Mouse (Mus musculus): ENCODE measurements around the gene Ugt2b38.
"Not testable (repeated sequence)": the region's sequence is repeated elsewhere in the genome, so short reads cannot be mapped to it uniquely, and the experiment has no call there.

Gene Ugt2b38

DNA sequence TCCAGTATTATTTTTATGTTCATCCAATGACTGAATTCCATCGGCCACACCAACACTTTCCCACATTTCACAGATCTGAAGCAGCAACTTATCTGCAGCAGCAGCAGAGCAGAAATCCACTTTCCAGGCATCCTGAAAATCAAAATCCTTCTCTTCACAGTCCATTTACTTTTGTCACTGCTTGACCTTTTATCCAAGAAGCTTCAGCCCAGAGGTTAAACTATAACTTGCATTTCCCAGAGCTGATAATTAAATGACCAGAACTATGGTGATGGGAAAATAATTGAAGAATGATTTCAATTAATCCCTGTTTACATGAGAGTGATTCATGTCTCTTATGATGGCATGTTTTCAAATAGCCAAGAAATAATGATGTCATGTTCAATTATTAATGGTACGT, at the start of gene Ugt2b38:
TSS of gene Ugt2b38 (minus strand) at position 163 of the 400 bp plus-strand sequence.
- not testable (repeated sequence) for DNase-seq

- DNase-seq: no peak
Observed at GRCm38 (mm10) chr5:87458810-87459209, 34.8 kb upstream of the Ugt2b38 start.

GRCm38 (mm10) chr5:87457701-87458100, 33.7 kb upstream of the Ugt2b38 start:
- no peak for DNase-seq

GRCm38 (mm10) chr5:87456216-87456850, 32.3 kb upstream of the Ugt2b38 start:
- no peak for DNase-seq

DNA sequence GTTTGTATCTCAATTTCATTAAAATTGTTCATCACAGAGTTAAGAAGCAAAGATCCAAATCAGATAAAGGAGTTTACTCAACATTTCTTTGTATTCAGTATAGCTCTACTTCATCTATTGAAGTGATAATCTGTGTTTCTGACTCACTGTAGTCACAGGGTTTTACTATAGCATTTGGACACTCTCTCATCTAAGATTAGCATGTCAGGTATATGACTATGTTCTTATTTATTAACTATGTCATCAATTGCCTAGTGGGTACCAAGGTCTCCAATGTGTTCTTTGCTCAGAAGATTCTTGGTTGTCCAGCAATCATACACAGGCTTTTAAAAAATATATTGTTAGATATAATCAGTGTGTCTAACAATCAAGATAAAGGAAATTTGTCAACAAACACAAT, 31.5 kb upstream of the Ugt2b38 start:
- DNase-seq: no peak

- not testable (repeated sequence) for DNase-seq
Observed at GRCm38 (mm10) chr5:87452514-87452913, 28.5 kb upstream of the Ugt2b38 start.

DNA sequence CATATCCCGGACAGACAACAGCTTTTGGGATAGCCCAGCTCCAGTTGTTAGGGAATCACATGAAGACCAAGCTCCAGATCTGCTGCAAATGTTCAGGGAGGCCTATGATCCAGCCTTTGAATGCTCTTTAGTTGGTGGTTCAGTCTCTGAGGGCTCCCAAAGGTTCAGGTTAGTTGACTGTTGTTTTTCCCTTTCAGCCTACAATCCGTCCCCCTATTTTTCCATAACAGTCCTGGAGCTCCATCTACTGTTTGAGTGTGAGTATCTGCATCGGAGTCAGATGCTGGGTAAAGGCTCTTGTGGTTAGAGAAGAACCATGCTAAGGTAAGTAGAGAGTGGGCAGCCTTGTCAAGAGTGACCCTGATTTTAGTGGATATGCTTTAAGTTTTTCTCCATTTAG, 12.3 kb upstream of the Ugt2b38 start:
- DNase-seq: no peak

GRCm38 (mm10) chr5:87425676-87426075, 1.7 kb upstream of the Ugt2b38 start:
- DNase-seq: no peak

DNA sequence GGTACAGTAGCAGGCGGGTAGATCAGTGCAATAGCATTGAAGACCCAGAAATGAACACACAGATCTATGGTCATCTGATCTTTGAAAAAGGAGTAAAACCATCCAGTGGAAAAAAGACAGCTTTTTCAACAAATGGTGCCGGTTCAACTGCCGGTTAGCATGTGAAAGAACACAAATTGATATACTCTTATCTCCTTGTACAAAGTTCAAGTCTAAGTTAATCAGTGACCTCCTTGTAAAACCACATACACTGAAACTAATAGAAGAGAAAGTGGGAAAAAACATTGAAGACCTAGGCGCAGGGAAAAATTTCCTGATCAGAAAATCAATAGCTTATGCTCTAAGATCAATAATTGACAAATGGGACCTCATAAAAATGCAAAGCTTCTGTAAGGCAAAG, 27.0 kb downstream of the Ugt2b38 start:
- DNase-seq: no peak

DNA sequence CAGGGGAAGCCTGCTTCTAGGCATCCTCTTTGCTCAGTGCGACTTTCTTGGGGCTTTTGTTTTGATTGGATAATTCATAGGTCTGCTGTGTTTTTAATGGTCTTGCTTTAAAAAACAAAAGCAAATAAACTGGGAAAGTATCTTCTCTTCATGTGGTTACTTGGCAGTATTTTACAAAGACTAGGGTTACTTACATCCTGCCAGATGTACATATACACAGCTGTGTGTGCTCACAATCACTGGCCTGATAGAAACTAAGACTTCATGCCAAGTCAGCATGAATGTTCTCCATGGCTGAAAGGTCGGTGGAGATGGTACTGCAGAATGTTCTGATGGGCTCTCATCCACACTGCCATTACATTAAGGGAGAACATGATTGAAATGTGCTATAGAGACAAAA, 33.2 kb downstream of the Ugt2b38 start:
- DNase-seq: no peak

- DNase-seq: no peak
Observed at GRCm38 (mm10) chr5:87380234-87380633, 43.8 kb downstream of the Ugt2b38 start.

DNA sequence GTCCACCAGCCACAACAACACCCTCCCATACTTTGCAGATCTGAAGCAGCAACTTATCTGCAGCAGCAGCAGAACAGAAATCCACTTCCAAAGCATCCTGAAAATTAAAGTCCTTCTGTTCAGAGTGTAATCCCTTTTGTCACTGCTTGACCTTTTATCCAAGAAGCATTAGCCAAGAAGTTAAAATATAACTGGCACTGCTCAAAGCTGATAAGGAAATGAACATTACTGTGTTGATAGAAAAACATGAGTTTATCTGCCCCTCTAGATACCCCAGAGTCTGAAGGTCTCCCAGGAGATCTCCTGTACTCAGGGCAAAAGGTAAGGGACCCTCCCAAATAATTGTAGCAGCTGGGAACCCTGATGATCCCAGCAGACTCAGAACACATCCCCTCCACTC, 44.2 kb downstream of the Ugt2b38 start:
- no peak for DNase-seq

- no peak for DNase-seq
Observed at GRCm38 (mm10) chr5:87375874-87376383, 48.1 kb downstream of the Ugt2b38 start.

- DNase-seq: no peak
Observed at GRCm38 (mm10) chr5:87373502-87373863, 50.5 kb downstream of the Ugt2b38 start.

DNA sequence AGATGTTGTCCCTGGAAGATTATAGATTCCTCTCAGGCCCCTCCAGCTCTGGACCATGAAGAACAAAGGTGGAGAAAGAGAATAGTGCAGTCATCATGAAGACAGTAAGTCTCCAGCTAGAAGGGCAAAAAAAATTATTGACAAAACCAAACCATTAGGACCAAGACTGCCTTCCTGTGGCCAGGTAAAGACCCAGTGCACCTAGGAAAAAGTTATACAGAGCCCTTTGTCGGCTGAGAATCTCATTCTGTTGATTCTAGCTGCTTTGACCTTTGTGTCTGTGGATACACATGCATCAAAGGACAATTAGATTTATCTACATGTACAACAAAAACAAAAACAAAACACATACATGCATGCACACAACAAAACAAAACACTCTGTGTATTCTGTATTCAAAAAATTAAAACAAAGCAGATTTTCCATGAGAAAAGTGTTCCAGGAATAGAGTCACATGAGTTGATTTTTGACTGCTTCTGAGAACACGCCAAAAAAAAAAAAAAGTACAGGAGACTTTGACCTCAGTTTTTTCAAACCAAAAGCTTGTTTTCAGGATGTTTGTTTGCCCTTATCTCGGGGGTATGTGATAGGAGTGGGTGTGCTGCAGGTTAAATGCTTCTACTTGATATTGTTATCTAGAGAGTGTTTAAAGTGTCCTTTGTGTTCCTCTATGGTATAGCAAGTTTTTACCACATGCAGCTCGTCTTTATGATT, 51.1 kb downstream of the Ugt2b38 start:
- DNase-seq: not testable (repeated sequence)
